Mouse (Mus musculus): ENCODE measurements around the gene Hist1h4j. TPM values are rescaled to one million over a fixed set of nuclear protein-coding genes. Genes with fewer than 3 reads are reported as not detected.
"Not testable (repeated sequence)": the region's sequence is repeated elsewhere in the genome, so short reads cannot be mapped to it uniquely, and the experiment has no call there.

The Hist1h4j gene
- total RNA-seq (2021) (10 to 100 TPM in 1 of 2 experiments, 1 to 10 TPM in 1; 7.5 to 11.4 TPM), polyA plus RNA-seq (2012; rRNA removed) (0.52 TPM in 2 replicates)
- long read RNA-seq = 0 reads

DNA sequence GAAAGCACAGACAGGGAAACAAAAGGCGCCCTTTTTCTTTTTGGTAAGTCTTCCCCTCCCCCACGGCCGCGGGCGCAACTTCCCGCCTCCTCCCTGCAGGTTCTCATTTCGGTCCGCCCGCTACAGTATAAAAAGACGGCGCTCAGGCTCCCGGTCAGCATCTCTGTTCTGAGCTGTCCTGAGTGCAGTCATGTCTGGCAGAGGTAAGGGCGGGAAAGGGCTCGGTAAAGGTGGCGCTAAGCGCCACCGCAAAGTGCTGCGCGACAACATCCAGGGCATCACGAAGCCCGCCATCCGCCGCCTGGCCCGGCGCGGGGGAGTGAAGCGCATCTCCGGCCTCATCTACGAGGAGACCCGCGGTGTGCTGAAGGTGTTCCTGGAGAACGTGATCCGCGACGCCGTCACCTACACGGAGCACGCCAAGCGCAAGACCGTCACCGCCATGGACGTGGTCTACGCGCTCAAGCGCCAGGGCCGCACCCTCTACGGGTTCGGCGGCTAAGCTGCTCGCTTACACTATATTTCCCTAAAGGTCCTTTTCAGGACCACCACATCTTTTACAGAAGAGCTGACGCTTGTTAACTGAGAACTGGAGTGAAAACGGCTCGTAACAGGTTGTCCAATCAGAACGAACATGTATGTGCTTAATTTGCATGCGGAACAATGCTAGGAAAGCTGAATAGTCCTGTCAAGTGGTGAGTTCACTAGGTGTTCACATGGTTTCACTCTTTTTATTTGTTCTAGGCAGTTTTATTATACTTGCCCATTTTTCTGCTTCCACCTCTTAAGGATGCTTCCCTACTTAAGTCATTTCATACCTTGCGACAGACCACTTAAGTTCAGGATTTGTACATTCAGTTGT, at the start of gene Hist1h4j:
TSS of gene Hist1h4j (plus strand) at position 159 of the 862 bp plus-strand sequence.
- peak; percentile 68 for DNase-seq

- DNase-seq = no peak
These were observed 37.1 kb upstream of the Hist1h4j start, which contains the start of gene Olfr1359 for GRCm38 (mm10) chr13:21697811-21698210. Olfr1359 (plus strand) TSS chr13:21698111.

- DNase-seq = no peak
These were observed 28.2 kb upstream of the Hist1h4j start for GRCm38 (mm10) chr13:21706669-21707068.

- peak; percentile 92 for DNase-seq
These were observed 24.7 kb upstream of the Hist1h4j start for GRCm38 (mm10) chr13:21710031-21710711.

GRCm38 (mm10) chr13:21710821-21711525, 23.9 kb upstream of the Hist1h4j start:
- DNase-seq = peak; percentile 82

DNA sequence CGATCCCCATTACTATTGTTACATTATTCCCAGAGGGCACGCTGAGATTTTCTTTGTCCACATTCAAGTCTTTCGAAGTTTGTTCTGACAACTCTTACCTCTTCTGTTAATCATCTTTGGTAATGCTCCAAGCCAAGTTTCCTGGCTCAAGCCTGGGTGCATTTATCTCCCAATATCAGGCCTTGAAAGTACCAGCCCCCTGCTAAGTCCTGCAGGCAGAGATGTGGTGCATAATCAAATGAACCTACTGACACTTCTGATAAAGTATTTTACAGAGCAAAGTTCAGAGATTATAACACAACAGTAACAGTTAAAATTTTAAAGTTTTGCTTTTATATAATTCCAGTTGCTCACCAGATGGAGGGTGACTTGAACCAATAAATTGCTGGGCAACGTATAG, 23.2 kb upstream of the Hist1h4j start:
- DNase-seq = no peak

GRCm38 (mm10) chr13:21714725-21715124, 20.1 kb upstream of the Hist1h4j start:
- DNase-seq = peak; percentile 58

- DNase-seq = no peak
These were observed 19.6 kb upstream of the Hist1h4j start for GRCm38 (mm10) chr13:21715131-21715863.

GRCm38 (mm10) chr13:21715864-21716539, 18.9 kb upstream of the Hist1h4j start, which contains the start of the genes Hist1h2bl and Hist1h2ai:
Hist1h2bl (minus strand) TSS chr13:21716143.
Hist1h2ai (plus strand) TSS chr13:21716422.
- DNase-seq = peak; percentile 88

- DNase-seq = peak; percentile 34
These were observed 18.1 kb upstream of the Hist1h4j start for GRCm38 (mm10) chr13:21716540-21717391.

DNA sequence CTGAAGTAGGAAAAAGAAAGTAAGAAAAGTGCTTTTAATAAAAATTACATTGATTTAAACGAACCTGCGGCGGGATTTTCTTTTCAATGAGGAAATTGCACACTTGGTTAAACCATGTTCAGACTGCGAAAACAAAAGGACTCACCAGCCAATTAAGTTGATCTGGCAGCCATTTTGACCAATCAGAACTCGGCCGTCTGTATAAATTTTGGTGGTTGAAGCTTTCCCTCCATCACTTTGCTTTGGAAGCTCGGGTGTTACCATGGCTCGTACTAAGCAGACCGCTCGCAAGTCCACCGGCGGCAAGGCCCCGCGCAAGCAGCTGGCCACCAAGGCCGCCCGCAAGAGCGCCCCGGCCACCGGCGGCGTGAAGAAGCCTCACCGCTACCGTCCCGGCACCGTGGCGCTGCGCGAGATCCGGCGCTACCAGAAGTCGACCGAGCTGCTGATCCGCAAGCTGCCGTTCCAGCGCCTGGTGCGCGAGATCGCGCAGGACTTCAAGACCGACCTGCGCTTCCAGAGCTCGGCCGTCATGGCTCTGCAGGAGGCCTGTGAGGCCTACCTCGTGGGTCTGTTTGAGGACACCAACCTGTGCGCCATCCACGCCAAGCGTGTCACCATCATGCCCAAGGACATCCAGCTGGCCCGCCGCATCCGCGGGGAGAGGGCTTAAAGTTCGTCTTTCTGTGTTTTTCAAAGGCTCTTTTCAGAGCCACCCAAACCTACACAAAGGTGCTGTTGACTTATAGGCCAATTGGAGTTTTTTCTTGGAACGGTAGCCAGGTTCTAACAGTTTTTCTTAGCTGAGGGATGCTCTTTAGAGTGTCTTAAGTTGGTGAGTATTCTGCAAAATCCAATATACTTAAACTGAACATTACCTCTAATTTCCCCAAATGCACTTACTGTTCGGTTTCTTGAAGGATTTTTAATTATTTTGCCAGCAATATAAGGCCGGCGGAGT, 17.2 kb upstream of the Hist1h4j start, which contains the start of gene Hist1h3h:
TSS of gene Hist1h3h (plus strand) at position 263 of the 961 bp plus-strand sequence.
- peak; percentile 87 for DNase-seq

- DNase-seq = no peak
These were observed 16.3 kb upstream of the Hist1h4j start for GRCm38 (mm10) chr13:21718381-21719080.

- not testable (repeated sequence) for DNase-seq
These were observed 13.6 kb upstream of the Hist1h4j start for GRCm38 (mm10) chr13:21721107-21721756.

DNA sequence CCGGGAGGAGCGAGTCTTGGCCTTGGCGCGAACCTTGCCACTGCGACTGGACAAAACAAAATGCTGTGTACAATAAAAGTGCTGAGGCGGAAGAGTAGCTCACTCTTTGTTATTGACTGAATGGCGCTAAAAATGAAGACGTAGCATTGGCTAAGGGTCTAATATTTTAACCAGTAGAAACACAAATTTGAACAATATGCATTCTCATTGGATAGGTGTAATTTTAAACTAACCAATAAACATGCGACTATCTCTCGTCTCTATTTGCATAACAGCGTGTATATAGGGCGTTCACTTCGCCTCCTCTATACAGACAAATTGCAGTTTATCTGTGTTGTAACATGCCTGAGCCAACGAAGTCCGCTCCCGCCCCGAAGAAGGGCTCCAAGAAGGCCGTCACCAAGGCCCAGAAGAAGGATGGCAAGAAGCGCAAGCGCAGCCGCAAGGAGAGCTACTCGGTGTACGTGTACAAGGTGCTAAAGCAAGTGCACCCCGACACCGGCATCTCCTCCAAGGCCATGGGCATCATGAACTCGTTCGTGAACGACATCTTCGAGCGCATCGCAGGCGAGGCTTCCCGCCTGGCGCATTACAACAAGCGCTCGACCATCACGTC, 13.0 kb upstream of the Hist1h4j start, which contains the start of gene Hist1h2bm:
TSS of gene Hist1h2bm (plus strand) at position 288 of the 616 bp plus-strand sequence.
- peak; percentile 69 for DNase-seq

- no peak for DNase-seq
These were observed 12.4 kb upstream of the Hist1h4j start for GRCm38 (mm10) chr13:21722373-21722925.
